Mouse (Mus musculus): ENCODE results near the gene Pitpnm2. TPM values are rescaled to one million over a fixed set of nuclear protein-coding genes. Genes with fewer than 3 reads are reported as not detected.

Pitpnm2 gene
- total and polyA plus RNA-seq, 2 experiments: 10.6 to 30.3 TPM

GRCm38 (mm10) chr5:124167621-124168020 is 81.9 kb downstream of the Pitpnm2 start:
- H3K36me3 ChIP-seq (ENCODE audit: control insufficient read depth, insufficient read depth, low read length): no peaks in the 10 kb centered on the region
- DNase-seq (ENCODE audit: extremely low read depth, low read depth, low spot score): no peak
- H3K9ac ChIP-seq (ENCODE audit: low read depth, low read length): no peak overlapping the region
- no peak overlapping the region for H3K4me3 ChIP-seq (ENCODE audit: insufficient read depth, low read depth, low read length)
- no peak overlapping the region for H3K27ac ChIP-seq (replicated peaks; ENCODE audit: insufficient read depth, low read depth, low read length)
- peaks cover 5% of the 10 kb centered on the region; the same call in 1 of the 2 replicates for H3K79me2 ChIP-seq (ENCODE audit: control insufficient read depth, insufficient read depth, low read length)
- TF ChIP-seq POLR2A (IDR thresholded peaks at IDR 0.05; ENCODE audit: extremely low read depth, insufficient read depth, low read length) (no peak), CTCF (IDR thresholded peaks at IDR 0.05; ENCODE audit: low read depth, low read length) (no peak)
- peaks cover 7% of the 10 kb centered on the region for H3K4me1 ChIP-seq (ENCODE audit: control insufficient read depth, insufficient read depth, low read length)
- H3K27me3 ChIP-seq (ENCODE audit: control insufficient read depth, insufficient read depth, low read length): no peaks in the 10 kb centered on the region
- 77% methylated on average over 10 of the region's 10 CpGs for WGBS

GRCm38 (mm10) chr5:124166741-124167140 is 82.8 kb downstream of the Pitpnm2 start:
- no peak for DNase-seq (ENCODE audit: extremely low read depth, low read depth, low spot score)
- Histone ChIP-seq H3K9ac (ENCODE audit: low read depth, low read length) (no peak overlapping the region), H3K4me1 (ENCODE audit: control insufficient read depth, insufficient read depth, low read length) (peaks cover 2% of the 10 kb centered on the region; the same call in 1 of the 2 replicates), H3K27me3 (ENCODE audit: control insufficient read depth, insufficient read depth, low read length) (no peaks in the 10 kb centered on the region), H3K27ac (replicated peaks; ENCODE audit: insufficient read depth, low read depth, low read length) (no peak overlapping the region), H3K36me3 (ENCODE audit: control insufficient read depth, insufficient read depth, low read length) (no peaks in the 10 kb centered on the region), H3K4me3 (ENCODE audit: insufficient read depth, low read depth, low read length) (no peak overlapping the region), H3K79me2 (ENCODE audit: control insufficient read depth, insufficient read depth, low read length) (peaks cover 5% of the 10 kb centered on the region; the same call in 1 of the 2 replicates)
- TF ChIP-seq CTCF (IDR thresholded peaks at IDR 0.05; ENCODE audit: low read depth, low read length) (no peak), POLR2A (IDR thresholded peaks at IDR 0.05; ENCODE audit: extremely low read depth, insufficient read depth, low read length) (no peak)

GRCm38 (mm10) chr5:124165622-124166570 is 83.7 kb downstream of the Pitpnm2 start:
- 81% methylated on average over 15 of the region's 15 CpGs for WGBS
- Histone ChIP-seq H3K4me3 (ENCODE audit: insufficient read depth, low read depth, low read length) (no peak overlapping the region), H3K4me1 (ENCODE audit: control insufficient read depth, insufficient read depth, low read length) (no peaks in the 10 kb centered on the region; the same call in 1 of the 2 replicates), H3K36me3 (ENCODE audit: control insufficient read depth, insufficient read depth, low read length) (no peaks in the 10 kb centered on the region), H3K27me3 (ENCODE audit: control insufficient read depth, insufficient read depth, low read length) (no peaks in the 10 kb centered on the region), H3K27ac (replicated peaks; ENCODE audit: insufficient read depth, low read depth, low read length) (no peak overlapping the region), H3K9ac (ENCODE audit: low read depth, low read length) (no peak overlapping the region), H3K79me2 (ENCODE audit: control insufficient read depth, insufficient read depth, low read length) (peaks cover 5% of the 10 kb centered on the region; the same call in 1 of the 2 replicates)
- no peak for DNase-seq (ENCODE audit: extremely low read depth, low read depth, low spot score)
- no peak for TF ChIP-seq POLR2A (IDR thresholded peaks at IDR 0.05; ENCODE audit: extremely low read depth, insufficient read depth, low read length)
- TF ChIP-seq CTCF (IDR thresholded peaks at IDR 0.05; ENCODE audit: low read depth, low read length): no peak

GRCm38 (mm10) chr5:124163445-124163844 is 86.1 kb downstream of the Pitpnm2 start:
- Histone ChIP-seq H3K36me3 (ENCODE audit: control insufficient read depth, insufficient read depth, low read length) (no peaks in the 10 kb centered on the region), H3K4me3 (ENCODE audit: insufficient read depth, low read depth, low read length) (no peak overlapping the region), H3K4me1 (ENCODE audit: control insufficient read depth, insufficient read depth, low read length) (no peaks in the 10 kb centered on the region; the same call in 1 of the 2 replicates), H3K9ac (ENCODE audit: low read depth, low read length) (no peak overlapping the region), H3K27ac (replicated peaks; ENCODE audit: insufficient read depth, low read depth, low read length) (no peak overlapping the region), H3K27me3 (ENCODE audit: control insufficient read depth, insufficient read depth, low read length) (no peaks in the 10 kb centered on the region), H3K79me2 (ENCODE audit: control insufficient read depth, insufficient read depth, low read length) (peaks cover 2% of the 10 kb centered on the region; the same call in 1 of the 2 replicates)
- DNase-seq (ENCODE audit: extremely low read depth, low read depth, low spot score): no peak
- WGBS: 85% methylated on average over 11 of the region's 11 CpGs
- TF ChIP-seq CTCF (IDR thresholded peaks at IDR 0.05; ENCODE audit: low read depth, low read length) (no peak), POLR2A (IDR thresholded peaks at IDR 0.05; ENCODE audit: extremely low read depth, insufficient read depth, low read length) (no peak)

- H3K4me1 ChIP-seq (ENCODE audit: control insufficient read depth, insufficient read depth, low read length): no peaks in the 10 kb centered on the region; the same call in 1 of the 2 replicates
- no peak overlapping the region for H3K9ac ChIP-seq (ENCODE audit: low read depth, low read length)
- no peak overlapping the region for H3K27ac ChIP-seq (replicated peaks; ENCODE audit: insufficient read depth, low read depth, low read length)
- peaks cover 2% of the 10 kb centered on the region; the same call in 1 of the 2 replicates for H3K79me2 ChIP-seq (ENCODE audit: control insufficient read depth, insufficient read depth, low read length)
- H3K36me3 ChIP-seq (ENCODE audit: control insufficient read depth, insufficient read depth, low read length): no peaks in the 10 kb centered on the region
- TF ChIP-seq POLR2A (IDR thresholded peaks at IDR 0.05; ENCODE audit: extremely low read depth, insufficient read depth, low read length) (no peak), CTCF (IDR thresholded peaks at IDR 0.05; ENCODE audit: low read depth, low read length) (no peak; the same call in 1 of the 2 replicates)
- 72% methylated on average over 5 of the region's 5 CpGs for WGBS
- no peak overlapping the region for H3K4me3 ChIP-seq (ENCODE audit: insufficient read depth, low read depth, low read length)
- DNase-seq (ENCODE audit: extremely low read depth, low read depth, low spot score): peak; percentile 49
- H3K27me3 ChIP-seq (ENCODE audit: control insufficient read depth, insufficient read depth, low read length): no peaks in the 10 kb centered on the region
Observed at GRCm38 (mm10) chr5:124162577-124162976, 87.0 kb downstream of the Pitpnm2 start.
